Mouse (Mus musculus) ES-E14 (cell line): ENCODE measurements around the gene Nrn1l. TPM values are rescaled to one million over a fixed set of nuclear protein-coding genes. Genes with fewer than 3 reads are reported as not detected.
A peak's percentile ranks its signal among the peaks of the same experiment; 100 is the strongest.

Experiments used
- DNase-seq: peaks from one replicate; pipeline ENCODE4 v3.0.0-alpha.2; 2013; ENCODE audit warnings: low read depth, low spot score
- H3K27ac ChIP-seq: 2 replicates; pipeline ENCODE4 v1.5.1; 2012; ENCODE audit warnings: low read depth, mild to moderate bottlenecking, low read length, moderate library complexity, mixed read lengths; ENCODE audit not compliant: poor library complexity, insufficient read depth, severe bottlenecking
- H3K36me3 ChIP-seq: 2 replicates; pipeline ENCODE4 v1.6.1; 2012; ENCODE audit warnings: mild to moderate bottlenecking, low read length, moderate library complexity, mixed read lengths; ENCODE audit not compliant: control insufficient read depth, poor library complexity, insufficient read depth, severe bottlenecking
- H3K4me1 ChIP-seq, 2 experiments: fragments of 150-350 bp in 1 of 2; sonication (generic) in 1 of 2; 2 replicates each; pipeline ENCODE4 v1.6.1; 2012; ENCODE audit warnings: low read length in 2 of 2, mild to moderate bottlenecking in 1 of 2, mixed read lengths in 1 of 2; ENCODE audit not compliant: control insufficient read depth in 2 of 2, insufficient read depth in 2 of 2, poor library complexity in 1 of 2
- H3K4me3 ChIP-seq, 2 experiments: fragments of 150-350 bp in 1 of 2; sonication (generic) in 1 of 2; 2 replicates each; pipeline ENCODE4 v1.5.1; 2012; ENCODE audit warnings: low read length in 2 of 2, low read depth in 1 of 2, mild to moderate bottlenecking in 1 of 2, mixed read lengths in 1 of 2; ENCODE audit not compliant: insufficient read depth in 1 of 2, poor library complexity in 1 of 2, severe bottlenecking in 1 of 2
- H3K9ac ChIP-seq: 2 replicates; pipeline ENCODE4 v1.6.1; 2012; ENCODE audit warnings: low read depth, mild to moderate bottlenecking, low read length, mixed read lengths; ENCODE audit not compliant: poor library complexity, insufficient read depth, severe bottlenecking
- H3K9me3 ChIP-seq: fragments of 150-350 bp; sonication (generic); 2 replicates; pipeline ENCODE4 v1.6.1; 2012; ENCODE audit warnings: low read depth, mild to moderate bottlenecking, low read length; ENCODE audit not compliant: control insufficient read depth, insufficient read depth
- CHD2 ChIP-seq: IDR thresholded peaks from 2 replicates; pipeline ENCODE4 v1.6.1; 2014; ENCODE audit warnings: mild to moderate bottlenecking, low read depth, low read length, inconsistent platforms
- HCFC1 ChIP-seq: IDR thresholded peaks from 2 replicates; pipeline ENCODE4 v1.6.1; 2012; ENCODE audit warnings: low read length, inconsistent platforms, borderline replicate concordance; ENCODE audit not compliant: insufficient read depth
- MAFK ChIP-seq: IDR thresholded peaks from 2 replicates; pipeline ENCODE4 v1.6.1; 2014; ENCODE audit warnings: mild to moderate bottlenecking, low read depth, low read length, inconsistent platforms; ENCODE audit not compliant: insufficient read depth
- ZC3H11A ChIP-seq: IDR thresholded peaks from 2 replicates; pipeline ENCODE4 v1.6.1; 2012; ENCODE audit warnings: low read depth, mild to moderate bottlenecking, inconsistent platforms, low read length, borderline replicate concordance
- ZNF384 ChIP-seq: IDR thresholded peaks from 2 replicates; pipeline ENCODE4 v1.6.1; 2012; ENCODE audit warnings: low read depth, low read length, inconsistent platforms
- in situ Hi-C, 2 experiments: fragments of 600-800 bp; cut with MboI; formaldehyde crosslinking; loops; one replicate each; pipeline ENCODE4 v1.15.1; 2025; ENCODE audit warnings: low sequenced_read_pairs in 2 of 2, inconsistent platforms in 1 of 2; ENCODE audit not compliant: unreplicated experiment in 2 of 2
- total RNA-seq: library from RNA; depleted of rRNA; stranded (reverse); fragments of 300-350 nt; gene quantifications from 2 replicates; pipeline ENCODE4 v1.2.3, GENCODE M21; 2012

Gene Nrn1l
- total RNA-seq, 1 experiment: 2.1 TPM

DNA sequence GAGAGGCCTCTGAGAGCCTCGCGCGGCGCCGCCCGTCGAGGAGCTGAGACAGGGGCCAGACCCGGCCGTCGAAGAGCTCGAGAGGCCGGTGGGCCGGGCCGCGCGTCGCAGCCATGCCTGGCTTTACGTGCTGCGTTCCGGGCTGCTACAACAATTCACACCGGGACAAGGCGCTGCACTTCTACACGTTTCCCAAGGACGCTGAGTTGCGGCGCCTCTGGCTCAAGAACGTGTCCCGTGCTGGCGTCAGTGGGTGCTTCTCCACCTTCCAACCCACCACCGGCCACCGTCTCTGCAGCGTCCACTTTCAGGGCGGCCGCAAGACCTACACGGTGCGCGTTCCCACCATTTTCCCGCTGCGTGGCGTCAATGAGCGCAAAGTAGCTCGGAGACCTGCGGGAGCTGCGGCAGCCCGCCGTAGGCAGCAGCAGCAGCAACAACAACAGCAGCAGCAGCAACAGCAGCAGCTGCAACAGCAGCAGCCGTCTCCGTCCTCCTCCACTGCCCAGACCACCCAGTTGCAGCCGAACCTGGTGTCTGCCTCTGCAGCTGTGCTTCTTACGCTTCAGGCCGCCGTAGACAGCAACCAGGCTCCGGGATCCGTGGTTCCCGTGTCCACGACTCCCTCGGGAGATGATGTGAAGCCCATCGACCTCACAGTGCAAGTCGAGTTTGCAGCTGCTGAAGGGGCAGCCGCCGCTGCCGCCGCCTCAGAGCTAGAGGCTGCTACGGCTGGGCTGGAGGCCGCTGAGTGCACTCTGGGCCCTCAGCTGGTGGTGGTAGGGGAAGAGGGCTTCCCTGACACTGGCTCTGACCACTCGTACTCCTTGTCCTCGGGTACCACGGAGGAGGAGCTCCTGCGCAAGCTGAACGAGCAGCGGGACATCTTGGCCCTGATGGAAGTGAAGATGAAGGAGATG, 37.9 kb upstream of the Nrn1l start:
- H3K9me3 ChIP-seq: no peaks in the 10 kb centered on the region
- 0 out of 2 replicates have a peak, but pooled peaks cover 3% of the 10 kb centered on the region for H3K36me3 ChIP-seq
- TF ChIP-seq ZC3H11A (no peak), MAFK (no peak), HCFC1 (no peak), ZNF384 (no peak), CHD2 (no peak)
- H3K27ac ChIP-seq: no peak overlapping the region
- H3K4me3 ChIP-seq: peak overlapping the region; percentile 91 to 98
- H3K9ac ChIP-seq: peak overlapping the region; percentile 97
- peaks cover 5 to 9% of the 10 kb centered on the region in 2 experiments; a peak in 3 of 4 replicates for H3K4me1 ChIP-seq
- DNase-seq: no peak
- in situ Hi-C loops: no loop called here

DNA sequence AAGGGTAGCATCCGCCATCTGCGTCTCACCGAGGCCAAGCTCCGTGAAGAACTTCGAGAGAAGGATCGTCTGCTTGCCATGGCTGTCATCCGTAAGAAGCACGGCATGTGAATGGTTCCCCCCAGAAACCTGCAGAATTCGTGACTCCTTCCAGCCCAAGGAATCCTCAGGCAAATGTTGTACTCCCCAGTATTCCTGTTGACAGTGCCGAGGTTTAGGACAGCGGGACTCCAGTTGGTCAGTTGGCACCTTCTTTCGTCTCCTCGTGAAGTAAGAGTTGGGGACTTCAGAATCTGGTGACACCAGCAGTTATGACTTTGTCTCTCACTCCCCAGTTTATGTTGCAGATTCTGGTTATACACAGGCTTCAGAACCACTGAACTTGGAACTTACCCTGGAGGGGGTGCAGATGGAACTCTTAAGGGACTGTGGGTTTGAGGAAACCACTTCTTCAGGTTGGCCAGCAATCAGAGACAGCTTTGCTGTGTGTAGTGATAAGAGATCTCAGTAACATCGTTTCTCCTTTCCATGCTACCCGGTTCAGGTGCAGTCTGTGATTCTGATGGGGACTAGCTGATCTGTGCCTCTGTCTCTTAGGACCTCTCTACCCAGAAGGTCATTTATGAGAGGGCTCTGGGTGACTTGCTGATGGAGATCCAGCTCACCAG, 37.1 kb upstream of the Nrn1l start:
- Histone ChIP-seq H3K36me3 (0 out of 2 replicates have a peak, but pooled peaks cover 3% of the 10 kb centered on the region), H3K9me3 (no peaks in the 10 kb centered on the region), H3K4me3 (peak overlapping the region; percentile 91 to 98), H3K27ac (no peak overlapping the region), H3K9ac (peak overlapping the region; percentile 97), H3K4me1 (peaks cover 4 to 7% of the 10 kb centered on the region in 2 experiments; a peak in 3 of 4 replicates)
- no peak for DNase-seq
- in situ Hi-C loops: no loop called here
- TF ChIP-seq ZNF384 (no peak), ZC3H11A (no peak), CHD2 (no peak), MAFK (no peak), HCFC1 (no peak)

DNA sequence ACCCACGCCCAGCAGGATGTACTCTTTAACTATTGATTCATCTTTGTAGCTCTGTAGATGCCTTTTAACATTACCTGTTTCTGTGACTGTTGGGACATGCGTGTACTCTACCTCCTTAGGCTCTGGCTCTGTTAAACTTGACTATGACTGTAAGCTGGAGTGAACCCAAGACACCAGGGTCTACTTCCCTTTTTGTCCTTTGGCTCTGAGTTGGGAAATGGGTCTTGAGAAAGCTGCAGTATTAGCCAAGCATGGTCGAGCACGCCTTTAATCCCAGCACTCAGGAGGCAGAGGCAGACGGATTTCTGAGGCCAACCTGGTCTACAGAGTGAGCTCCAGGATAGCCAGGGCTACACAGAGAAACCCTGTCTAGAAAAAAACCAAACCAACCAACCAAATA, 34.9 kb upstream of the Nrn1l start:
- no peaks in the 10 kb centered on the region for H3K9me3 ChIP-seq
- TF ChIP-seq MAFK: no peak
- DNase-seq: no peak
- no peak overlapping the region for H3K27ac ChIP-seq
- H3K9ac ChIP-seq: no peak overlapping the region; the same call in 1 of the 2 replicates
- in situ Hi-C loops: no loop called here
- H3K4me1 ChIP-seq: peaks cover 11 to 13% of the 10 kb centered on the region in 2 experiments
- H3K4me3 ChIP-seq: no peak overlapping the region
- 0 out of 2 replicates have a peak, but pooled peaks cover 4% of the 10 kb centered on the region for H3K36me3 ChIP-seq

DNA sequence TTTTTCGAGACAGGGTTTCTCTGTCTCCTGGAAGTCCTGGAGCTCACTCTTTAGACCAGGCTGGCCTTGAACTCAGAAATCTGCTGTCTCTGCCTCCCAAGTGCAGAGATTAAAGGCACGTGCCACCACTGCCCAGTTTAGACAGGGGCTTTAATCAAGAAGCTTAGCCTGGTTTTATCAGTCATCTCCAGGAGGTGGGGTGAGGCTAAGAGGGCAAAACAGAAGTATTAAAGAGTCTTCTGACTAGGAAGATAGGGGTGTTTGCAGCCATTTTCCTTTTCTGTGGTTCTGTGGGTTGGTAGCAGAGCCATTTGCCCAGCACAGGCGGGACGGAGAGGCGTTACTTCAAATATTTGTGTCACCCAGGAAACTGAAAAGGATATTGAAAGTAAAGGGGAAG, 34.1 kb upstream of the Nrn1l start:
- Histone ChIP-seq H3K4me3 (peak overlapping the region in 1 of 2 experiments; percentile 55; a peak in 1 of 4 replicates), H3K9ac (peak overlapping the region; percentile 82; the same call in 1 of the 2 replicates), H3K36me3 (peaks cover 6% of the 10 kb centered on the region; the same call in 1 of the 2 replicates), H3K27ac (no peak overlapping the region), H3K4me1 (peaks cover 13 to 15% of the 10 kb centered on the region in 2 experiments), H3K9me3 (no peaks in the 10 kb centered on the region)
- in situ Hi-C loops: no loop called here
- no peak for DNase-seq
- TF ChIP-seq HCFC1: no peak
- no peak for TF ChIP-seq ZNF384
- TF ChIP-seq ZC3H11A: no peak
- no peak for TF ChIP-seq CHD2
- TF ChIP-seq MAFK: no peak
